17 mouse cellular contexts compared by ENCODE assay signal in the genomic region with DNA sequence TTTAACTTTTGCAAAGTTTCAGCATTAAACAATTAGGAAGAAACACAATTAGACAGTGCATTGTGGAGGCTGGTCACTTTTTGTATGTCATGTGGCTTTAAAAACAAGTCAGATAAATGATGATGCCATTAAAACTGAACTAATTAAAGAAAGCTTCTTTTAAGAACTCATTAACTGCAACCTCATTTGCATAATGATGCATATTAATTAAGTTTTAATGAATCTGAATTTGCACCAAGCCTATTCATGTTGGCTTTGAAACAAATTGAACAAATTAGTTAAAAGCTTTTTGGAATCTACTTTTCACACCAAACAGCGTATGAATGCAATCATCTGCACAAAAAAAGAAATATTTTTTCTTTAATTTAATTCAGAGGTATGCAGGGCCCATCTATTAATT.
"Had no signal": no experiment of that assay in that cellular context is flagged by ENCODE, and none has a peak within 500 bp of the region (broad histone marks: within the 10 kb centered on the region; RNA-seq: fewer than 3 reads in every experiment).

No protein-coding gene starts in this region.

- DNase-seq: lung, adult 2 months; lung, postnatal 14 days; lung, postnatal 36 days; right cerebral cortex, postnatal 14 days; thymus, adult 2 months; thymus, postnatal 25 days; thymus, postnatal 4 days had no signal

- H3K4me2 ChIP-seq: lung, embryonic 15.5 days; midbrain, embryonic 11.5 days; midbrain, embryonic 13.5 days; stomach, embryonic 15.5 days had no signal

- H3K4me3 ChIP-seq: lung, embryonic 15.5 days; megakaryocyte, embryonic 14.5 days; midbrain, embryonic 13.5 days; midbrain, embryonic 15.5 days; stomach, embryonic 15.5 days had no signal

- ATAC-seq: lung, postnatal 0 days; midbrain, embryonic 13.5 days; midbrain, embryonic 15.5 days had no signal

- H3K4me1 ChIP-seq: lung, embryonic 15.5 days; megakaryocyte, embryonic 14.5 days; stomach, embryonic 15.5 days had no signal

- H3K36me3 ChIP-seq: lung, embryonic 15.5 days; midbrain, embryonic 13.5 days; midbrain, embryonic 15.5 days; stomach, embryonic 15.5 days had no signal

- H3K27ac ChIP-seq: liver, embryonic 14.5 days; lung, embryonic 15.5 days; macrophage; midbrain, embryonic 13.5 days; stomach, embryonic 15.5 days; stomach, postnatal 0 days had no signal

- H3K9ac ChIP-seq: liver, embryonic 14.5 days; lung, embryonic 15.5 days; midbrain, embryonic 15.5 days; stomach, embryonic 15.5 days had no signal

- H3K27me3 ChIP-seq: megakaryocyte, embryonic 14.5 days; midbrain, embryonic 13.5 days; midbrain, embryonic 15.5 days; stomach, embryonic 15.5 days had no signal

- H3K9me3 ChIP-seq: lung, embryonic 15.5 days; midbrain, embryonic 13.5 days; midbrain, embryonic 15.5 days; stomach, embryonic 15.5 days had no signal
